Mouse (Mus musculus): ENCODE measurements at regions not wholly inside any gene's neighbourhood (a gene's known extent, or its start where the extent isn't known, plus 50 kb on each side); places are given as distances from the start of the nearest gene placed in this dataset.

DNA sequence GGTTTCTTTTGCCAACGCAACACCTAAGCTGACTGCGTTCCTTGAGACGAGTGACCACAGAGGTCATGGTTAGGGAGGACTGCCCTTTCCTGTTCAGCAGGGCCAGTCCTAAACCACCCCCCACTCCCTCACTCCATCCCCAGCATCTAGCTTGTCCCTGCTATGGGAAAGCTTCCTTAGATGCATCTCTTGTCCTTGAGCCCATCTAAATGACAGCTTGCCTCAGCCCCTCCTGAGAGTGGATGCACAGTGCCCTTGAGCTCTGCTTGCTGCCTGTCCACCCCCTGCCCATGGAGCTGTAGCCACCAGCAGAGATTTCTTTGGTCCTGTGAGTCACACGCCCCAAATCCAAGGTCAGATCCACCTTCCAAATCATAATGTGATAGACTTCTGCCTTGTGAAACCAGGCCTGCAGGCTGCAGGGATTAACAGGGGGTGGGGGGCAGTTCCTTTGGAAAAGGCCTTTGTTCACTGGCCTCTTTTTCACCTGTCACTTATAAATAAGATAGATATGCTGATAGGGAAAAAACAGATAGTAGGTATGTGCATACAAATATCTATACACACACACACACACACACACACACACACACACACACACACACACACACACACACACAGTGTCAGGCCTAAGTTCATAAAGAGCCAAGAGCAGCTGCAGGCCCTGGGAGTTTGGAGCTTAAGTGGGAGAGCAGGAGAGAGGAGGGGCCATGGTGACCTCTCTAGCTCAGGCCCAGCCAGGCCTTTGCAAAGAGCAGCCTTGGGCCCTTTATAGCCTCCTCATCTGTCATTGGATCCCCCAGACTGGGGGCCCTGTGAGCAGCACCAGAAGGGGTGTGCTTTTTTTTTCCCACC, 56.4 kb upstream of the Adra2c start:
- DNase-seq: peak; percentile 40

DNA sequence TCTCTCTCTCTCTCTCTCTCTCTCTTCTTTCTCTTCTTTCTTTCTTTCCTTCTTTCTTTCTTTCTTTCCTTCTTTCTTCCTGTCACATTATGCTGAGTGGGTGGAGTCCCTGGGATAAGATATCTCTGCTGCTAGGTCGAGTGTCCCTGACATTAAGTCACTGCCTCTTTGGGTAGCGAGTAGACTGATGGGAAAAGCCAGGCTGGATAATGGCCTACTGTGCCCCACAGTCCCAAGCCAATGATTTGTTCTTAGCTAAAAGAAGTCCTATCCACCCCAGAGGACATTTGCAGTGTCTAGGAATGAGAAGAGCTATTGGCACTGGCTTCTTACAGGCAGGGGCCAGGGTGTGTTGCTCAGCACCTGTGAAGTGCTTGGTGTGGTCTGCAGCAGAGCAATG, 61.8 kb upstream of the Adra2c start:
- DNase-seq: peak; percentile 6

DNA sequence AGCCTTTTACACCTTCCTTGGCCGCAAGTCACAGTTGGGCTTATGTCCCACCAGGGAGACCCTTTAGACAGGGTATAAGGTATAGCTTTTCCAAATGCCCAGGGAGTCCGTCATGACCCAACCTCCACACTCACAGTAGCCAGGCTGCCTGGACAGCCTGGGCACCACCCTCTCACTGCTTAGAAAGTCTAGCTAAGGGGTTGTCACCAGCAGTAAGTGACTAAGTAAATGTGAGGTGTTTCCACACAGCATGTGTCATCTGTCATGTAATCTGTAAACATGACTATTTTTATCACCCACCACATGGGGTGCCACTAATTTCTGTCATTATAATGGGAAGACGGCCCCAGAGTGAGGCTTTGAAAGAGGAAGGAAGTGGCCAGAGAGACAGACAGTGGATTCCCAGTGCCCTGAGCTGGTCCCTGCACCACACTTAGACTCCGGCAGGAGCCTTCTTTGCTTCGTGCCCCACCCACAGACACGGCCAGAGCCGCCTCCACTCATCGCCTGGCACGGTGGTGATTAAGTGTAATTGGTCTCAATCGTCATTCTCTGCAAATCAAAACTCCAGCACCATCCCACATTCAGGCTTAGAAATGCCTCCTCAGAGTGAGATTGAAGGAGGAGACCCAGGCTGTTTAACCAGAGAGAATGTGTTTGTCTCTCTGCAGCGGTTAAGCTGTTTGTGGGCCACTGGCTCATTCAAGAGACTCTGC, 62.5 kb upstream of the Adra2c start:
- no peak for DNase-seq

DNA sequence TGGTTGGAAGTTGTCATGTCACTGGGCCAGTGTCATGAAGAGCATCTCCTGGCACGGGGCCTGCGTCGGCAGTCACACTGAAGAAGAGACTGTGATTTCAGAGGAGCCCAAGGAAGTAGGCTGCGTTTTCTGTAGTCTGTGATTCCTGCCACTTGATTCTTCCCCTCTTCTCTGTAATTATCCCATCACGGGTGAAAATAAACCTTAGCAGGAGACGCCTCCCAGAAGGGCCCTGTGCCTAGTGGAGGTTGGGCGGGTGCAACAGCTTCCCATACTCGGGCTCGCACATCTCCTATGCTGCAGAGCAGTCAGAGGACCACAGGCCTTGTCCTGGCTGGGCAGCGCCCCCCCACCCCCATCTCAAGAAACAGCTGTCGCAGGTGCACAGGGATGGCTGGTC, 63.1 kb upstream of the Adra2c start:
- no peak for DNase-seq

DNA sequence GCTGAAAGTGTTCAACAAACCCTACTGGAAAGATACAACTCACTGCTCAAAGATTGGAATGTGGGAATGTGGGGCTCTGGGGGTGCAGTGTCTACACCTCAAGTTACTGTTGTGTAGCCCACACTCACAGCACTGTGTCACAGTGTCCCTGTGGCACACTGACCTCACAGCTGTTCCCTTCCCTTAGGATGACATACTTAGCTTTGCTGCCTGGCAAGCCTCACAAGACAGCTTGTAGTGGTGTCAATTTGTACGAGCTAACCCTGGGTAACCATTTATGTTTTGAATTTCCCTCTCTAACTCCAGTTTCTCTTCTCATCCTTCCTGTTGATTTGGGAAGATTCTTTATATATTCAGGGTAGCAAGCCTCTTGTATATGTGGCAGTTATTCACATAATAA, 68.8 kb upstream of the Adra2c start:
- no peak for DNase-seq

DNA sequence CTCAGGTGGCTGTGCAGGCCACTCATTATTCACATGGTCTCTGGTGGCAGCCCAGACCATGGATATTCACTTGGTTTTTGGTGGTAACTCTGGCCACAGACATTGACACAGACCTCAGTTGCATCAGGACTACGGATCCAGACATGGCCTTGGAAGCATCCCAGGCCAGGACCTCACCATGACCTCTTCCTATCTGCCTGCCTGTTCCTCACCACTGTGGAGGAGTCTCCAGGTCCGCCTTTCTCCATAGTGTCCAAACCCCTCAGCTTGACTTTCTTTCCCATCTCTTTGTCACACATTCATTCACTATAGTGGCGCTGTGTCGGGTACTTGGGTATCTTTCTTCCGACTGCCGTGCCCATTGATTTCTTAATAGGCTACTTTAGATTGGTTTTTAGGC, 74.1 kb upstream of the Adra2c start:
- no peak for DNase-seq

DNA sequence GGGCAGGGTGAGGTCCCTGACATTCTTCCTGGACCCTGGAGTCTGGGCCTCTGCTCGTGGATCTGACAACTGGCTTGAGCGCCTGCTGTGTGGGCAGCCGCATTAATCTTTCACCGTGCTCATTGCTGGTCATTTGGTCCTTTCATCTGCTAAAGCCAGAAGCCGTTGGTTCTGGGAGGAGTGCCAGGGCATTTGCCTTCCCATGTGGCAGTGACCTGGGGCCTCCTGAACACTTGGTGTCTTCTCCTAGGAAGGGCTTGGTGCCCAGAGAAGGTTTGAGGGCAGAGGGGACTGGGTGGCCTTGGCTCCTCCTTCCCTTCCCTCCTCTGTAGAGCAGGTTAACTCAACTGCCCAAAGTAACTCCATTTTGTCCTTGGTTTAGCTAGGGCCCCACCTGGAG, 79.7 kb upstream of the Adra2c start:
- peak; percentile 53 for DNase-seq

DNA sequence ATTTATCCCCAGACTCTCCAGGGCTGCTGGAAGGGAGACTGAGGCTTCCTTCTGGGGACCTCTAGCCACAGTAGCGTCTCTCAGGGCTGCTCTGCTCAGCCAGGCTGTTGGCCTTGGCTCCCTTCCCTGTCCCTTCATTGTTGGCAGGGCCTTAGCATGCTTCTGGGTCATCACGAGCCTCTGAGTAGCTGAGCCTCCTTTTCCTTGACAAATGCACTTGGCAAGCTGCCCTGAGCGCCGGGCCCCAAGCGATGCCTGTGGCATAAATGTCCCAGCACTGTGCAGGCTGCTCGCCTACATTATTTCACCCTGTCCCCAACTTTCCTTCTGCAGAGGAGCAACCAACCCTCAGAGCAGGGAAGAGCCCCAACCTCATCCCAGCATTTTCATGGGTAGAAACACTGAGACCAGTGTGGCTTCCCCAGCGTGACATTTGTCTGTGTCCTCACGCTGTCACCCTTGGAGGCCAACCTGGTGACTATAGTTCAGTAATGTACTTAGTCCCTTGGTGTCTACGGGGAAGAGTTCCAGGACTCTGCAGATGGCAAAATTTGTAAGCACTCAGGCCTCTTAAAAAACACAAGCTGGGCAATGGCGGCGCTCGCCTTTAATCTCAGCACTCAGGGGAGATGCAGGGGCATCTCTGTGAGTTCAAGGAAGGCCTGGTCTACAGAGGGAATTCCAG, 83.7 kb upstream of the Lrpap1 start:
- peak; percentile 96 for DNase-seq

DNA sequence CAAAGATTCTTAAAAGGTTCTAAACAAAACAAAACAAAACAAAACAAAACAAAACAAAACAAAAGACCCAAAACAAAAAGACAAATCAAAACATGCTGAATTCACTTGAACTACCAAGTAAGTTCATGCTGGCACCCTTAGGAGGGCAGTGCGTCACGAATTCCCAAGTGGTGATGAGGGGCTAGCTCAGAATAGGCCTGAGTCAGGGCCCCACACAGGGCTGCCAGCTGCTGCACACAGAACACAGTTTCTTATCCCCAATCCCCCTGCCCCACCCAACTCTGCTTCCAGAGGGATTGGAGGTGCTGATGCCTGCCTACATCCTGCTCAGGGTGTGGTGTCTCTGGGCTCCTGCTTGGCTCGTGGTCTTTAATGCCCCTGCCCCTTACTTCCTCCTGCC, 80.3 kb upstream of the Lrpap1 start:
- DNase-seq: no peak

DNA sequence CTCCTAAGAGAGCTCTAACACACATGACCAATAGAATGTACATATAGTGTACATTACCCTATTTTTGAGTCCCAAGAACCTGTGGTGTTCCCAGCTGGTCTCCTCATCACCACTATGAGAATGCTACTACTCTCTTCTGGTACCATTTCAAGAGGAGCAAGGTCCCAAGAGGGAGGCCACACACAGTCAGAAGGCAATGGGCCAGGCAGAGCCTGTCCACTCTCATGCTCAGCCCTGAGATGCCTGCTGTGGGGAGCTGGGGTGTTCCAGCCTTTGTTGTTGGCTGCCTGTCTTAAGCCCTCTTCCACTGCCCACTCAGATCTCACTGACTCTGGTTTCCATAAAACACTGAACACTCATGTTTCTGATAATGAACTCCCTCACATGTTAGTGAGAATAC, 79.7 kb upstream of the Lrpap1 start:
- DNase-seq: no peak

DNA sequence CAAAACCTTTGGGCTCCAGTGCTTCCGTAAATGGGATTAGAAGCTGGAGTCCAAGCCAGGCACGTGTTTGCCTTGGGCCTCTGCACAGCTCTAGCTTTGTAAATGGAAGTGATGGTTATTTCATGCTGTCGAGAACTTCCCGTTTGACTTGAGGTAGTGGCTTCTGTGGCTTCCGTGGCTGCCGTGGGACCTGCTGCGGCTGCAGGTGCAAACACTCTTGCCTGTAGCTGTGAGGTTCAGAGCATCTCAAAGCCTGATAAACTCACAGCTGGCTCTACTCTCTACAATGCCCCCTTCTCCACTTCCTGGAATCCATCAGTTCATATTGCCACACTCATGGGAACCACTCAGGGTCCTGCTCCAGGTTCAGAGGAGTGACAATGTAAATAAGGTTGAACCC, 77.9 kb upstream of the Lrpap1 start:
- no peak for DNase-seq

DNA sequence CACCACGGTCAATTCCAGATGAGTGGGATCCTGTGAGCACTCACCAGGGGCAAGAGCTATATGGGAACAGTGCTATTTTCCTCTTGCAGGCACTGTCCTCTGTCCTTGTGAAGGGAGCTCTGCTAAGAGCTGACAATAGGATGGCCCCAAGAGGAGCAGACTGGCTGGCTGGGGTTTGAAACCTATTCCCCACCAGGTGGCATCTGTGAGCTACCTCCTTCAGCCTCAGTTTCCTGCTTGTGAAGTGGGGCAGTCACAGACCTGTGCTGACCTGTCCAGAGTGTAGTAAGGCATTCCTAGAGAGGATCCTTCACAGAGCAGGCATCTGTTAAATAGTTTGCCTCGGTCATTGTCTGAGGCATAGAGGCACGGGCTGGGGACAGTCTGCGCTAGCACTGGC, 71.8 kb upstream of the Lrpap1 start:
- DNase-seq: peak; percentile 41

DNA sequence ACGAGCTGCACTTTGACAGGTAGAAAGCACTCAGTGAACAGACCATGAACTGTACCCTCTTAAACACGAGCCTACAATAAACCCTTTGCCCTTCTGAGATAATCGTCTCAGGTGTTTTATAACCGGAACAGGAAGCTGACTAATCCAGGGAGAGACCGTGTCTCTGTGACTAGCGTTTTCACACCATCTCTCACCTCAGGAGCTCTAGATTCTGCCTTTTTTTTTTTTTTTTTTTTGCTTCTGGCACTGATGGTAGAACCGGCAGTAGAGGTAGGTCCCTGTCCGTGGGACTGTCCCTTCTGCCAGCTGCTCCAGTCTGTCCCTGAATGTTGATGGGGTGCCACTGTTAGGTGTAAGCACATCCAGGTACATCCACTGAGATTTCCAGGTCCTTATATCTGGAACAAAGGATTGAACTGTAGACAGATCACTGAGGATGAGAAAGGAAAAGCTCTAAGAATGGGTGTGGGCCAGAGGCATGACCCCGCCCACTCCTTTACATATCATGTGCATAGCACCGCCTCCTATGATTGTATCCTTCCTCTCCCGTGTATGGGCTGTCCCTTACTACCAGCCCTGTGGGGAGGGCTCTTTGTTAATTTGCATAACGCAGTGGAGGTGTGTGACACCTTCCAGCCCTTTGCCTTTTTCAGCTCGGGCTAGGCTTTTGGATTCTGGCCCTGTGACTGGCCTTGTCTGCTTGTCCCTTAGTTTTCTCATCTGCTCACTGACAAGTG, 70.7 kb upstream of the Lrpap1 start:
- no peak for DNase-seq

DNA sequence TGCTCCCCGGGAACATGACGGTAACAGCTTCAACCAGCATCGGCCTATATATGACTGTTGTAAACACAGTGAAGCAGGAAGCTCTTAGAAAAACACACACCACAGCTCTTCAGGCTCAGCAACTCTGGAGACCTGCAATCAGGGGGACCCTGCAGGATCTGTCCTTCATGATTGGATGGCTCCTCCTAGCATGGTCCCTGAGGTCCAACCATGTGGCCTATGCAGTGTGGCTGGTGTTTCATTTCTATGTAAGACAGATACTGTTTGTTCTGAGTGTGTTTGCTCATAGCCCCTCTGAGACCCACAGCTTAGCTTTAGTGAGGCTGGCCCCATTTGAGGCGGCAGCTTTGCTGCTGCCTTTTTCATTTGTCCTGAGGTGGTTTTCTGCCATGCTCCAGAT, 68.8 kb upstream of the Lrpap1 start:
- no peak for DNase-seq

DNA sequence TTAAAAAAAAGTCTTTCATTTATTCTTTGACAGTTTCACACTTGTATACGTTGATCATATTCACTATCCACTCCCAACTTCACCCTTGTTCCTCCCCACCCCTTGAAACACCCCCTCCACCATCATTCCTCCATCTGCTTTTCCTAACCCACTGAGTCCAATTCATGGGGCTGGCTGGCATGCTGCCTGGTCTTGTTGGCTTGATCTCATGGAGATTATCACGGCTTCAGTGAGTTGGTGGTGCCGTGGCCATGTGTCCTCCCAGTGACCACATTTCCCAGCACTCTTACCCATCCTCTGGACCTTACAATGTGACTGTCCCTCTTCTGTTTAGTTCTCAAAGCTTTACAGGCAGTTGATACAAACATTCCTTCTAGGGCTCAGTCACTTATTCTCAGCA, 65.8 kb upstream of the Lrpap1 start:
- DNase-seq: no peak

DNA sequence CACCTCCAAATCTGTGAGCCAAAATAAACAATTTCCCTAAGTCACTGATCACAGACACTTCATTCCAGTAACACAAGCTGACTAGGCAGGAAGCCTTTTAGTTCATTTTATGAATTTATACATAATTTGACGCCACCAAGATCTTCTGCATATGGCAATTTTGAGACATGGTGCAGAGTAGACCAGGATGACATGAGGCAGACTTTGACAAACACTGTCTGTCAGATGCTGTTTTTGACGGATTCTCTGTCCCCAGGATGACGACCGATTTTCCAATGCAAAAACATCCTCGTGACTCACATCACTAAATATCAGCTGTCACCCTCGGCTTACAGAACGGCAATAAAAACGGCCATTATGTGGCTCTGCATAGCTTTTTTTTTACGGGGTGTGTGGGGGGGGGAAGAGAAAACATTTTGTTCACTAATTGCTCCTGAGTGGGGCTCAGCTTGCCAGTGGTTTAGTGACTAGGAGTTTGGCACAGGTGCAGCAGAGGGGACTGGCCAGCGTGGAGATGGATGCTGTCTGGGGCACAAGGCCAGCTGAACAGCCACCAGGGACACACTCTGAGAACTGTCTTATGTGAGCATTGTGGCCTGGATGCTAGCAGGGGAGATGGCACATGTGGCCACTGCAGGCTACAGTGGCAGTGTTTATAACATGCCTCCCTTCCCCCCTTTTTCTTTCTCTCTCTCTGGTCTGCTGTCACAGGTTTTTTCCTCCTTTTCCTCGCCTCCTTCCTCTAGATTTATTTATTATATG, 65.0 kb upstream of the Lrpap1 start:
- no peak for DNase-seq

DNA sequence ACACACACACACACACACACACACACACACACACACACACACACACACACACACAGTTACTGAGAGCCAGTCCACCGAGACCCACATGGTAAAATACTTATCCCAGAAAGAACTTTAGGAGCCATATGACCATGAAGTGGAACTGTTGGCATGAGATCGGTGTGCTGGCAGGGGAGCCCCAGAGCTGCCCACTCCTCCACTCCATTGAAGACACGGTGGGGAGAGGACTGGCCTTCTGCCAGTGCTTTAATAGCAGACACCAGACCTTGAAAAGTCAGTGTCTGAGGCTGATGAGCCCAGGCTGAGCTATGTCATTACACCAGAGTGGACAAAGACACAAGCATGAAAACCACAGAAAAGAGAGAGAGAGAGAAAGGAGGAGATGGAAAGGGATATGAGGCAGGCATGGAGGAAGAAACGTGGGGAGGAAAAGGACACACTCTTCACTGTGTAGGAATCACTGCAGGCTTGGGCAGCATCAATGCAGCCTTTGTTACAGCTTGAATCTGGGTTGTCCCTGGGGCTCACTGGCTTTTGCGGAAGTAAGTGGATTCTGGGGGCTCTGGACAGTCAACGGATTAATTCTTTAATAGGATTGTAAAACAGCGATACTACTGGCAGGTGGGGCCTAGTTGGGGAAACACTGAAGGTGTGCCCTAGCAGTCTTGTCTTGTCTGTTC, 64.2 kb upstream of the Lrpap1 start:
- DNase-seq: no peak

DNA sequence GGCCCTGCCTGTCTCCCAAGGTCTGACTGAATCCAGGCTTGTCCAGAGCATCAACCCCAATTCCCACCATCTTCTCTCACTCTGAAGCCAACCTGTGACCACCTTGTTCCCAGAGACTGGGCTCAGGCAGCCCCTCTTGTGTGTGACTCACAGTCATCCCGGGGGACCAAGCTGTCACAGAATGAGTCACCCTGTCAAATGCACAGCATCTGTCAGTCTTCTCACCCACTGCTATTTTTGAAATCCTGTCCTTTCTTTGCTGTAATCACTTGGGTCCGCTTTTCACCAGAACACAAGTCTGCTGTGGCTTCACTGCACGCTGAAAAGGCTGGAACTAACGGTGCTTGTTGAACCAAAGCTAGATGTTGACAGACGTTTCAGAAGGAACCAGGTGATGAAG, 63.3 kb upstream of the Lrpap1 start:
- DNase-seq: no peak

DNA sequence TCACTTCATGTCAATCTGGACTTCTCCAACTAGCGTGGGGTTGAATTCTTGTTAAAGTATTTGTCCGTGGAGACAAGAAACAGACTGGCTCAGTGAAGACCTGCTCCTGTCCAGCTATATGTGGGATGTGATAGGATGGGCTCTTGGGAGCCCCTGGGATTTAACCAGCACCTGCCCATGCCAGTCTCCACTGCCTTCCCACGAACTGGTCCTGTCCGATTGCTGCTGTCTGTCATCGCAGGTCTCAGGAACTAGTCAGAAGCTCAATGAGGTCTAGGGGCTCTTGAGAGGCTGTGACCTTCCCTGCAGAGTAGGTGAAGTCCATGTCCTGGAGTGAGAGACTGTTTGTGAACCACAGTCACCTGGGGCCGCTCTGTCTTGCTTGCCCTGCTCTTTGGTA, 62.8 kb upstream of the Lrpap1 start:
- no peak for DNase-seq

DNA sequence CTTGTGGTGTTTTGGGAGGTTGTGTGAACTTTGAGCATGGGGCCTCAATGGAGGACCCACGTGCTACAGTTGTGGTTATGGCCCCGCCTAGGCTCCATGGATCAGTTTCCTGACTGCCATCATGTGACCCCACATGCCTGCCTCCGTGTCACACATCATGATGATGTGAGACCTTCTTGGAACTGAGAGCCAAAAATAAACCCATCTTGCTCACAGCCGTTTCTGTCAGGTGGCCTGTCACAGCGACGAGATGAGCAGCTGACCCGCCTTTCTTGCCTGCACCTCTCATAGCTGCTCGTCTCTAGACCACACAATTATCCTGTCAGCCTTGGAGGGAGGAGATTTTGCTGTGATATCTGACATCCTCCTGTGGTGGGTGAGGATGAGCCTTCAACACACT, 60.4 kb upstream of the Lrpap1 start:
- DNase-seq: no peak

DNA sequence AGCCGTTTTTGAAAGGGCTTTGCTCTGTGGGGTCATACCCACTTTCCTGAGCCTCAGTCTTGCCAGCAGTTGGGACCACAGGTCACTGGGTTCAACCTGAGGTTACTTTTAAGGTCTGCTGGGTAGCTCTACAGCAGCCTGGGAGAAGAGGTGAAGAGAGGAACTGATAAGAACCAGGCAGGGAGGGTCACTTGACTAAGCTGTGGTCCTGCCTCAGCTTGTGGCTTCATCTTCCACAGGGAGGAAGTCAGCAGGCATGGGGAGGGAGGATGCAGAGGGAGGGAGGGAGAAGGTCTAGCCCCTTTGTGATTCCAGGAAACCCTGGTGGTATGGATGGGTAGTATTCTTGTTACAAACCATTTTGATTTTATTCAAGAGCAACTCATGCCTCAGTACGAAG, 59.9 kb upstream of the Lrpap1 start:
- no peak for DNase-seq

All from adrenal gland, postnatal 10 days (tissue).